Mouse (Mus musculus) inflammation-experienced regulatory T-cells, adult 6 months (primary cell): ENCODE measurements around the gene Cyp3a25. TPM values are rescaled to one million over a fixed set of nuclear protein-coding genes. Genes with fewer than 3 reads are reported as not detected.
"Not testable (repeated sequence)": the region's sequence is repeated elsewhere in the genome, so short reads cannot be mapped to it uniquely, and the experiment has no call there.

Experiments used
- ATAC-seq: one replicate; pipeline ENCODE4 v1.8.0; 2017
- polyA plus RNA-seq, 3 experiments: library from polyadenylated mRNA; unstranded; fragments of 100-300 nt; shearing (Covaris generic); gene quantifications; one replicate each; pipeline ENCODE4 v1.2.1; 2017

The Cyp3a25 gene
- polyA plus RNA-seq = not detected

- not testable (repeated sequence) for ATAC-seq
These were observed at the start of gene Cyp3a25 for GRCm38 (mm10) chr5:146009509-146009908. Gene Cyp3a25 (minus strand): TSS chr5:146009618.

- ATAC-seq = no peak
These were observed 11.7 kb upstream of the Cyp3a25 start for GRCm38 (mm10) chr5:146021136-146021535.

GRCm38 (mm10) chr5:146018275-146018674, 8.9 kb upstream of the Cyp3a25 start:
- no peak for ATAC-seq

- no peak for ATAC-seq
These were observed 1.8 kb upstream of the Cyp3a25 start for GRCm38 (mm10) chr5:146011251-146011650.

GRCm38 (mm10) chr5:145967080-145967479, 42.3 kb downstream of the Cyp3a25 start:
- no peak for ATAC-seq

Other genes starting within 250 kb of the Cyp3a25 start
- gene Cyp3a44, start 203.7 kb downstream of the Cyp3a25 start, polyA plus RNA-seq = not detected
- not detected for gene Cyp3a11, start 129.7 kb downstream of the Cyp3a25 start, polyA plus RNA-seq
- gene Cyp3a59, start 69.6 kb upstream of the Cyp3a25 start, polyA plus RNA-seq = not detected
- not detected for gene Gm5565, start 150.9 kb upstream of the Cyp3a25 start, polyA plus RNA-seq
- not detected for gene Gm6309, start 161.1 kb upstream of the Cyp3a25 start, polyA plus RNA-seq
- 1 to 10 TPM in 2 of 3 experiments, not detected in 1; 1.4 to 1.6 TPM for gene 1700001J03Rik, start 175.7 kb upstream of the Cyp3a25 start, polyA plus RNA-seq
- gene Rnf6, start 211.9 kb upstream of the Cyp3a25 start, polyA plus RNA-seq = 10 to 100 TPM; 83.6 to 88.9 (median 84.8) TPM
- 10 to 100 TPM in 2 of 3 experiments, 1 to 10 TPM in 1; 9.7 to 19.8 (median 17.5) TPM for gene Cdk8, start 221.6 kb upstream of the Cyp3a25 start, polyA plus RNA-seq